Mouse (Mus musculus) left cerebral cortex, adult 8-10 months (tissue): ENCODE data around the gene Xylt1. TPM values are rescaled to one million over a fixed set of nuclear protein-coding genes. Genes with fewer than 3 reads are reported as not detected.

ENCODE experiments used
- DNase-seq, 2 experiments: peaks; one replicate each; pipeline ENCODE4 v3.0.0; 2022; ENCODE audit warnings: low spot score in 2 of 2
- total RNA-seq, 4 experiments: library from RNA; stranded (reverse); gene quantifications; 2 replicates each; pipeline ENCODE4 v1.2.4; 2022

Xylt1 gene
- total RNA-seq, 4 experiments from 2014 or later: 46.8 to 52.9 (median 48.7) TPM

- no peak for DNase-seq
These were observed 232.2 kb downstream of the Xylt1 start for GRCm38 (mm10) chr7:117612788-117613473.

GRCm38 (mm10) chr7:117613796-117614195 lies 233.0 kb downstream of the Xylt1 start:
- no peak for DNase-seq

- no peak for DNase-seq
These were observed 233.6 kb downstream of the Xylt1 start for GRCm38 (mm10) chr7:117614346-117614745.

GRCm38 (mm10) chr7:117614851-117615250 lies 234.1 kb downstream of the Xylt1 start:
- no peak for DNase-seq

GRCm38 (mm10) chr7:117616277-117616676 lies 235.5 kb downstream of the Xylt1 start:
- no peak for DNase-seq

- no peak for DNase-seq
These were observed 238.0 kb downstream of the Xylt1 start for GRCm38 (mm10) chr7:117618715-117619150.

GRCm38 (mm10) chr7:117621566-117621965 lies 240.8 kb downstream of the Xylt1 start:
- no peak for DNase-seq

- no peak for DNase-seq
These were observed 242.0 kb downstream of the Xylt1 start for GRCm38 (mm10) chr7:117622769-117623168.

- peak in 1 of 2 experiments; percentile 37 for DNase-seq
These were observed 248.0 kb downstream of the Xylt1 start for GRCm38 (mm10) chr7:117628791-117629190.

GRCm38 (mm10) chr7:117630657-117631056 lies 249.9 kb downstream of the Xylt1 start:
- no peak for DNase-seq

- no peak for DNase-seq
These were observed 254.8 kb downstream of the Xylt1 start for GRCm38 (mm10) chr7:117635584-117635983.

- no peak for DNase-seq
These were observed 255.9 kb downstream of the Xylt1 start for GRCm38 (mm10) chr7:117636713-117637112.

GRCm38 (mm10) chr7:117637997-117638396 lies 257.2 kb downstream of the Xylt1 start:
- no peak for DNase-seq

GRCm38 (mm10) chr7:117652637-117653036 lies 271.9 kb downstream of the Xylt1 start:
- DNase-seq: no peak

GRCm38 (mm10) chr7:117655732-117656131 lies 275.0 kb downstream of the Xylt1 start:
- DNase-seq: no peak

- DNase-seq: no peak
These were observed 277.4 kb downstream of the Xylt1 start for GRCm38 (mm10) chr7:117658180-117658579.

GRCm38 (mm10) chr7:117658739-117659138 lies 278.0 kb downstream of the Xylt1 start:
- peak in 1 of 2 experiments; percentile 55 for DNase-seq

- DNase-seq: no peak
These were observed 286.5 kb downstream of the Xylt1 start for GRCm38 (mm10) chr7:117667286-117667685.

GRCm38 (mm10) chr7:117668226-117668625 lies 287.4 kb downstream of the Xylt1 start:
- DNase-seq: no peak

- peak in 1 of 2 experiments; percentile 91 for DNase-seq
These were observed 291.4 kb downstream of the Xylt1 start for GRCm38 (mm10) chr7:117672121-117672591.

- DNase-seq: no peak
These were observed 305.6 kb downstream of the Xylt1 start for GRCm38 (mm10) chr7:117686120-117686996.

- no peak for DNase-seq
These were observed 306.2 kb downstream of the Xylt1 start for GRCm38 (mm10) chr7:117686997-117687302.
